Mouse (Mus musculus) spleen, postnatal 10 days (tissue): ENCODE data around the gene Olfr92.

ENCODE experiments used
- DNase-seq, 2 experiments: peaks; one replicate each; pipeline ENCODE4 v3.0.0; 2021 to 2022; ENCODE audit warnings: low spot score in 2 of 2

The Olfr92 gene

DNA sequence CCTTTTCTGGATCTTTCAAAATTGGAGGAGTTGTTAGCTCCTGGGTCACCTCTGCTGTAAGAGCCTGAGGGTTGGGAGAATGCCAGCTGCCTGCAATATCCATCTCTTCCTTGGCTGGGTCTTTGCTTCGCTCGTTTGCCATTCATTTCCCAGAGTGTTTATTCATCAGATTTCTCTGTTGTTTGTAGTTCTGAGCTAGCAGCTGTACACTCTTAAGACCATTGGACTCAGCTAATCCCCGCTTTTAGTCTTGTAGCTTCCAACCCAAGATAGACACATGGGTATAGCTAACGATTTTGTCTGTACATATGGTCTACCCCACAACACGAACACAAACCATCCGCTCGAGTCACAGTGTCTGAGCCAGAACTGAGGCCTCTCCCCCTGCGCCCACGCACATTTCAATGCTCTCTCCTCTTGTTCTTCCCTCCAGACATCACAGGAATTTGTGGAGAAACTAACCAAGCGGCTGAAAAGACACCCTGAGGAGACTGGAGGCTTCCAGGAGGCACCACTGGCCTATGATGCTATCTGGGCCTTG, 57.7 kb downstream of the Olfr92 start:
- no peak for DNase-seq

DNA sequence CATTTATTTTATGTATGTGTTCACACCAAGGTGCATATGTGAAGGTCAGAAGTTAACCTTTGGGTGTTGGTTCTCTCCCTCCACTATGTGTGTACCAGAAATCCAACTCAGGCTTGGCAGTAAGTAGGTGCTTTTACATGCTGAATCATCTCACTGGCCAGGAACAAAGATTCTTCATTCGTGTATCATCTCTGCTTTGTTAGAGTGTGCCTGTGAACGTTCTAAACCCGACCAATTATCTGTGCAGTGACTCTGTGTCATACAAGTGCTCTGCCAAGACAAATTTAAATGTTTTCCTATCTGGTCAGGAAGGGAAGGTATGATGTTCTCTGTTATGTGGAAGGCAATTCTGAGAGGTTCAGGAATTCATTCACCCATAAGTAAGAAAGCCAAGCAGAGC, 58.5 kb downstream of the Olfr92 start:
- no peak for DNase-seq
